Comparison of ENCODE assay signal across 20 mouse cellular contexts in the genomic region with DNA sequence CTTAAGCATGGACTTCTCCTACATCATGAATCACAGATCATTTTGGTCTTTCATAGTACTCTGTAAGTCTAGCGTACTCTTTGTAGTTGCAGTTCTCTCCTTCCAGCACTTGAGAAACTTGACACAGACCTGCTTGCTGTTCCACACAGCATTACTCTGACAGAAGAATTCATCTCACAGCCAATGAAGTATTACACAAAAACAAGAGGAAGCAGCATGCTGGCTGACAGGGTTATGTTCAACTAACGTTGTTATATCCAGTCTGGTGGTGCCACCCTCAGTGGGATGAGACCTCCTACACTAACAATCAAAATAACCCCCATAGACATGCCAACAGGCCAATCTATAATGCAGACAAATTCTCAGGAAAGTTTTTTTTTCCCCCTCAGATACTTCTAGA.
"Had no signal": no experiment of that assay in that cellular context is flagged by ENCODE, and none has a peak within 500 bp of the region (broad histone marks: within the 10 kb centered on the region; RNA-seq: fewer than 3 reads in every experiment).

No protein-coding gene starts in this region.

- H3K9me3 ChIP-seq: liver, embryonic 13.5 days; liver, embryonic 15.5 days; midbrain, embryonic 10.5 days; midbrain, embryonic 12.5 days; neural tube, embryonic 13.5 days; neural tube, embryonic 15.5 days had no signal

- H3K9ac ChIP-seq: liver, embryonic 13.5 days; liver, embryonic 15.5 days; liver, postnatal 0 days; midbrain, embryonic 12.5 days; neural tube, embryonic 13.5 days; neural tube, embryonic 15.5 days had no signal

- H3K36me3 ChIP-seq: liver, embryonic 13.5 days; liver, embryonic 15.5 days; midbrain, embryonic 10.5 days; midbrain, embryonic 12.5 days; neural tube, embryonic 13.5 days; neural tube, embryonic 15.5 days had no signal

- DNase-seq: liver; liver, embryonic 13.5 days; liver, postnatal 0 days; midbrain, embryonic 14.5 days; retina, postnatal 1 day; right cerebral cortex, adult 18-20 months; right cerebral cortex, postnatal 25 days; right cerebral cortex, postnatal 4 days; spleen, adult 18-20 months; thymus, adult 18-20 months; thymus, postnatal 25 days; thymus, postnatal 4 days had no signal

- H3K27me3 ChIP-seq: liver, embryonic 13.5 days; liver, embryonic 15.5 days; midbrain, embryonic 12.5 days; neural tube, embryonic 13.5 days; neural tube, embryonic 15.5 days had no signal

- H3K4me2 ChIP-seq: liver, embryonic 11.5 days; liver, embryonic 13.5 days; liver, embryonic 15.5 days; midbrain, embryonic 12.5 days; neural tube, embryonic 13.5 days; neural tube, embryonic 15.5 days had no signal

- ATAC-seq: liver, postnatal 0 days; midbrain, embryonic 16.5 days had no signal

- H3K4me3 ChIP-seq: liver, embryonic 13.5 days; liver, embryonic 15.5 days; midbrain, embryonic 10.5 days; midbrain, embryonic 12.5 days; myocyte; neural tube, embryonic 13.5 days; neural tube, embryonic 15.5 days had no signal

- H3K27ac ChIP-seq: liver, embryonic 13.5 days; liver, embryonic 15.5 days; midbrain, embryonic 10.5 days; midbrain, embryonic 12.5 days; neural tube, embryonic 13.5 days; neural tube, embryonic 15.5 days had no signal

- H3K4me1 ChIP-seq: liver, embryonic 13.5 days; liver, embryonic 15.5 days; midbrain, embryonic 10.5 days; midbrain, embryonic 12.5 days; neural tube, embryonic 13.5 days; neural tube, embryonic 15.5 days had no signal
